Mouse (Mus musculus): ENCODE measurements around the gene Foxn3.

Gene Foxn3

DNA sequence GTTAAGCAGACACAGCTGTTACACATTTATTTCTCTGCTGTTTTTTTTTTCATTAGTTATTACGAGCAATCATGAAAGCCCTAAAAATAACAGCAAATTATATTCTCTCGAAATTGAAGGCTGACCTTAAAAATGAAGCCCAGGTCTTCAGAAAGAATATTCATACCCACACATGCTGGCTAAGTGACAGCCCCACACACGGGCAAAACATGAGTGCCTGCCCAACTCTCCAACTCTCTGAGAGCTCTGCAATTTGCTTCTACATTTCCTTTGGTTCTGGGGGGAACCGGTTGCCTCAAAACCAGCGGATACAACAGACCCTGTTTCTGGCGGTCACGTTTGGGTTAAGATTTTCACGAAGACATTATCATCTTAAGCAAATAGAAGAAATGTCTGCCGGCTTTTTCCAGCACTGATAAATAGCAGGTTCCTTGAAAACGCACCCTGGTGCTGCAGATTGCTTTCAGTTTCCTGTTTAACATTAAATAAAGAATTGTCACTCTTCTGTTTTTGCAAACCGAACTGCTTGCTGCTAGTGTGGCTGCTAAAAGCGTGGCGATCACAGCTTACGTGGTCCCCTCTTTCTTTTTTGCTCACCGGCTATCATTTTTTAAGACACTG, 156.6 kb downstream of the Foxn3 start:
- no peak for TF ChIP-seq GATA4 (IDR thresholded peaks at IDR 0.05; ENCODE audit: insufficient replicate concordance, low read length)

DNA sequence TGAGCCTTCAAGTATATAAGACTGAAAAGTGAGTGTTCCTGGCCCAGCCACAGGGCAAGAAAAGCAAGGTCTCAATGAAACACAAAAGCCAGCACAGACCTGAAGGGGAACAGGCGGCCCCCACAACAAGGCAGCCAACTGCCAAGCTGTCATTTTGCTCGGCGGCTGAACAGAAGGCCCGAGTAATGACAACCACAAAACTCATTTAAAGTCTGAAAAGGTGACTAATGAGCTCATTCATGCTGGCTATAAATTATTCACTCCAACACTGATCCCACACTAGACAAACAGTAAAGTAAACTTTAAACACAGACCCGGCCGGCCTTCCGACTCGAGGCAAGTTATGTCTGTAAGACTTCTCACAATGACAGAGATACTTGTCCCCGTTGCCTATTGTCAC, 157.1 kb downstream of the Foxn3 start:
- no peak for TF ChIP-seq GATA4 (IDR thresholded peaks at IDR 0.05; ENCODE audit: insufficient replicate concordance, low read length)

DNA sequence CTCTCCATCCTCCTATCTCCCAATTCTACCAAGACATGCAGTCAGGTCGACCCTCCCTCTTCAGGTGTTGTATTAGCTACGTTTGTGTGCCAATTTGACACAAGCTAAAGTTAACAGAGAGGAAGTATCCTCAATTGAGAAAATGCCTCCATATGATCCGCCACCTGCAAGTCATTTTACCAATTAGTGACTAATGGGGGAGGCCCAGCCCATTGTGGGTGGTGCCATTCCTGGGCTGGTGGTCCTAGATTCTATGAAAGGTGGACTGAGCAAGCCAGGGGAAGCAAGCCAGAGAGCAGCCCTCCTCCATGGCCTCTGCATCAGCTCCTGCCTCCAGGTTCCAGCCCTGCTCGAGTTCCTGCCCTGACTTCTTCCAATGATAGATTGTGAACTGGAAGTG, 158.0 kb downstream of the Foxn3 start:
- TF ChIP-seq GATA4 (IDR thresholded peaks at IDR 0.05; ENCODE audit: insufficient replicate concordance, low read length): no peak

DNA sequence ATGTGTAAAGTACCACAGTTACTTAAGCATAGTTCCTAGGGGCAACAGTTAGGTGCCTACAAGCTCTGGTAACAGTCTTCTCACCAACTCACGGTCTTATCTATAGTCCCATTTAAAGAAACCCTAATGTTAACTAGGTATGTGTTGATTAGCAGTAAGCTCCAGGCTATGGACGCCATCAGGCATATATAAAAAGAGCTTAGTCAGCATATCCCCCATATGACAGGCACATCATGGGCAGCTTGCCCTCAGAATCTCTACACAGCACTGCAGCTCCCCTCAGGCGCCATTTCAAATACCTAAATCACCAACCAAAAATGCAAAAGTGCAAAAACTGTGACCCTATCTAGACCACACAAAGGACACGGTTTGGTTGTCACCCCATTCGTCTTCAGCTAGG, 160.4 kb downstream of the Foxn3 start:
- no peak for TF ChIP-seq GATA4 (IDR thresholded peaks at IDR 0.05; ENCODE audit: insufficient replicate concordance, low read length)

DNA sequence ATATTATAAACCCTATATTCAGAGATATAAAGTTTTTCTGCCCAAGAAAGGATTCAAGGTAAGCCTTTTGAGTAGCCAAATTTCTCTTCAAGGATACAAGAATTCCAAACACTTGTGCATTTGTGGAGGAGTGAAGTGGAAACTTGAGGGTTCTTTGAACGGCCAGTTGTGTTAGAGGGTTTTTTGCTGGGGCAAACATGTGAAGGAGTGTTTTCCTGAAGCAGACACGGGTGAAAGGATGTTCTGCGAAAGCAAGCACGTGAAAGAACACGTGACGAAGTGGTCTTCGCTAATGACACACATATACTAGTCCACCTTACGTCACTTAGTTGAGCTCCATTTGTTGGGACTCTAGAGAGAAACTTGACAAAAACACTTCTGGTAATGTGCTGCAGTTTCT, 162.5 kb downstream of the Foxn3 start:
- no peak for TF ChIP-seq GATA4 (IDR thresholded peaks at IDR 0.05; ENCODE audit: insufficient replicate concordance, low read length)

DNA sequence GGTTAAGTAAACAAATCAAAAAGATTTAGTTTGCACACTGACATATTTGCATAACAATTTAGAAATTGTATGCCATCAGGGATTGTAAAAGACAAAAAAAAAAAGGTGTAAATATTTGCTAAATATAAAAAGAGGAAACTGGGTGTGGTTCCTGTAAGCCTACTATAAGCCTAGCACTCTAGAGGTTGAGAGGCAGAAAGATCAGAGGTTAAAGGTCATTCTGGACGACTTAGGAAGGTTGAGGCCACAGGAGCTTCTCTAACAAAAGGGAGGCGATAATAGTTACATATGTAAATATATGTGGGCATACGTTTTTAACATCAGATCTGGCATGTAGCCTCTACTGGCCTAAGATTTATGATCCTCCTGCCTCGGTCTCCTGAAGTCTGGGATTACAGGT, 163.8 kb downstream of the Foxn3 start:
- TF ChIP-seq GATA4 (IDR thresholded peaks at IDR 0.05; ENCODE audit: insufficient replicate concordance, low read length): no peak

DNA sequence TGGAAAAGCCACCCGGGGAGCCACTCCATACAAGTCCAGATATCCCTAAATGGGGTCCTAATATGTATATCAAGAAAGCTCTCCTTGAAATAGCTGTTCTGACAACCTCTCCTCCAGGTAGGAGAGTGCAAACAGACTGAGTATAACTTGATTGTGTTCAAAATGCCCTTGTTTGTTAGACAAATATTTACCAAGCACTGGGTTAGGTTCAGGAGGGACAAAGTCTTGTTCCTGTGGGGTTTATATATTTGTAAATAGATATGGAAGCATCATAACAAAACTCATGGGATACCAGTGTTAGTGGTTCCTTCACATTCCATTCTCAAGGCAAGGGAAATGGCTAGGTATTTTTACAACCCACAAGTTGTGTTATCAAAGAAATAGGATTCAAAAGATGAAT, 166.9 kb downstream of the Foxn3 start:
- no peak for TF ChIP-seq GATA4 (IDR thresholded peaks at IDR 0.05; ENCODE audit: insufficient replicate concordance, low read length)

DNA sequence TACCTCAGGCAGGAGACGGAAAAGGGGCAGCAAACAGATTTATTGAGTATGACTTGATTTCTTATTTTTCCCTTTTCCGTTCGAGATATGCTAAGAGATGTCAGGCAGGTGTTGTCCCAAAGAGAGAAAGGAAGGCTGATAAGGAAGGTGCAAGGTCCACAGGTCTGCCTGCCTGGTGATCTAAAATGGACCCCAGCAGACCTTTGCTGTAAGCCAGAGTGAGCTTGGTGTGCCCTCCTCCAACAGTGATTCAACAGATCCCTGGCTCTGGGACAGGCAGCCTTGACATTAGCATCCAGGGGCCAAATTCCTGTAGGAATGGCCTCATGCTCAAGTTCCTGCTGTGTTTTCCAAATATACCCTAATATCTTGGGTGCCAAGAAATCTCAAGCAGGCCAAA, 168.3 kb downstream of the Foxn3 start:
- TF ChIP-seq GATA4 (IDR thresholded peaks at IDR 0.05; ENCODE audit: insufficient replicate concordance, low read length): peak; percentile 94

DNA sequence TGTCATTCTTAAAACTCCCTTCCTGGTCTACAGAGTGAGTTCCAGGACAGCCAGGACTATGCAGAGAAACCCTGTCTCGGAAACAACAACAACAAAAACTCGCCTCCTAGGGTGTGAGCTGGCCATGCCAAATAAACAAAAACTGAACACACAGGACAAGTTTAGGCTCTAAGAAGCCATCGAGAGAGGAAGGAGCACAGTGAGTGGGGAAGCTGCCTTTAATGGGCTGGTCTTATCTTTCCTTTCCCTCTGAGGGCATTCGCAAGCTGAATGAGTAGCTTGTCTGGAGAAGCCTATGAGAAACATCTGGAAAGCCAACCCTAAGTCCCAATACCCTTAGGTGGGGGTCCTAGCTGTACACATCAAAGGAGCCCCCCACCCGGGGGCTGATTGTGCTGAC, 168.7 kb downstream of the Foxn3 start:
- no peak for TF ChIP-seq GATA4 (IDR thresholded peaks at IDR 0.05; ENCODE audit: insufficient replicate concordance, low read length)

DNA sequence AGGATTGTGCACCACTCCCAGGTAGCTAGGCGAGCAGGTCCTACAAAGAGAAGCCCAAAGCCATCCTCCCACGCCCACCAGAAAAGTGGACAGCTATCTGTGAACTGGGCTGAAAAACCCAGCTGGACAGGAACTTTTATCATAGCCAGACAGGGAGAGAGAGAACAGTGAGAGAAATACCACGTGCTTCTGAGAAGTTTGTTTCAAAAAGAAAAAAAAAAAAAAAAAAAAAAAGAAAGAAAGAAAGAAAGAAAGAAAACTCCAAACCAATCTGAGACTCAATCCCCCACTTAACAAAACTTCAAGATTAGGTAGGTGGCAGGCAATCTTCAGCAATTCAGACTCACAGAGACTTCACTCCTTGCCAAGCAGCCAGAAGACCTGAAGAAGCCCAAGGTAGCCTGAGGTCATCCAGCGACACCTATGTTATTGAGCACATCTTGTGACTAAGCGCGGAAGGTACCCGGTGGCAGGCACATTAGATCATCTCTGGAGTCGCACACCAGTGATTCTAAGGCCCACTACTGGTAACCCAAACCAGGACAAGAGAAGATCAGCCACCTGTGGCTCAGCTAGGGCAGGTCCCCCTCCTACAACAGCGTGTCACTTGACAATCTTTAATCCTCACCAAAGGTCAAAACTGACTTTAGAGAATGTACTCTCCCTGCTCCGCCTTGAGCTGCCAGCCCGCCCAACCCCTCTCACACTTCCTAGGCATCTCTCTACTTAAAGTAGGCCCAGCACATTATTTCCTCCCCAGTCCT, 169.3 kb downstream of the Foxn3 start:
- TF ChIP-seq GATA4 (IDR thresholded peaks at IDR 0.05; ENCODE audit: insufficient replicate concordance, low read length): no peak

DNA sequence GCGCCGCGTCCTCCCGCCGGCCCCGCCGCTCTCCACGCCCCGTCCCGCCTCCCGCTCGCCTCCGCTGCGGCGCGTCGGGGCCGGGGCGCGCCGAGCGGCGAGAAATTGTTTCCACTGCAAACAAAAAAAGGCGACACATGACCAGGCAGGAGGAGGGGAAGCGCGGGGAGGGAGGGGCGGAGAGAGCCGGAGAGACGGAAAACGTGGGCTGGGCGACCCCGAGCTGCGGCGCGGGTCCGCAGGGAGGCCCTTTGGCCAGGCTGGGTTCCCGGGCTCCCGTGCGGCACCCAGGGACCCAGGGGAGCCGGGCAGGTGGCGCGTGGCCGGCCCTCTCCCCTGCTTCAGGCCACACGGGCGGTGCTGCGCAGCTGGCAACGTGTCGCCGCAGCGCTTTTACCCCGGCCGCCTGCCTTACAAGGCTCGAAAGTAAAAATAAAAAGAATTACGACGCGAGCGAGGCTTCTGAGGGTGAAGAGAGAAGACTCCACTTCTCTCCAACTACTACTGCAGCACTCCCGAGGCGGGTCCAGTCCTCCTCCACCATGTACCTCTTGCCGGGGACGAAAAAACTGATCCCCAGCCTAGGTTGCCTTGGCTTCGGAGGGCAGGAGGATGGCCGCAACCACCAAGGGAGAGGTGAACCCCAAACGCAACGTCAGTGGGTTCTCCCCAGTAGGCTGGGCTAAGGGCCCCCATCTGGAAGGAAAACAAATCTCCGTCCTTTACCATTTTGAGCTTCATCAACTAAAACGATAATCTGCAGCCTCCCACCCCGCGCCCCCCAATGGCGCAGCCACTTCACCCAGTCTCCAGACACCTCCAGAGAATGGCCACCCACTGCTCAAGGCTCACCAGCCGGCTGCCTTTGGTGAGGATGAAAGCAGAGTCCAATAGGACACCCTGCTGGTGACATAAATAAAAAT, 170.2 kb downstream of the Foxn3 start:
- TF ChIP-seq GATA4 (IDR thresholded peaks at IDR 0.05; ENCODE audit: insufficient replicate concordance, low read length): peak; percentile 32; the same call in 1 of the 2 replicates

DNA sequence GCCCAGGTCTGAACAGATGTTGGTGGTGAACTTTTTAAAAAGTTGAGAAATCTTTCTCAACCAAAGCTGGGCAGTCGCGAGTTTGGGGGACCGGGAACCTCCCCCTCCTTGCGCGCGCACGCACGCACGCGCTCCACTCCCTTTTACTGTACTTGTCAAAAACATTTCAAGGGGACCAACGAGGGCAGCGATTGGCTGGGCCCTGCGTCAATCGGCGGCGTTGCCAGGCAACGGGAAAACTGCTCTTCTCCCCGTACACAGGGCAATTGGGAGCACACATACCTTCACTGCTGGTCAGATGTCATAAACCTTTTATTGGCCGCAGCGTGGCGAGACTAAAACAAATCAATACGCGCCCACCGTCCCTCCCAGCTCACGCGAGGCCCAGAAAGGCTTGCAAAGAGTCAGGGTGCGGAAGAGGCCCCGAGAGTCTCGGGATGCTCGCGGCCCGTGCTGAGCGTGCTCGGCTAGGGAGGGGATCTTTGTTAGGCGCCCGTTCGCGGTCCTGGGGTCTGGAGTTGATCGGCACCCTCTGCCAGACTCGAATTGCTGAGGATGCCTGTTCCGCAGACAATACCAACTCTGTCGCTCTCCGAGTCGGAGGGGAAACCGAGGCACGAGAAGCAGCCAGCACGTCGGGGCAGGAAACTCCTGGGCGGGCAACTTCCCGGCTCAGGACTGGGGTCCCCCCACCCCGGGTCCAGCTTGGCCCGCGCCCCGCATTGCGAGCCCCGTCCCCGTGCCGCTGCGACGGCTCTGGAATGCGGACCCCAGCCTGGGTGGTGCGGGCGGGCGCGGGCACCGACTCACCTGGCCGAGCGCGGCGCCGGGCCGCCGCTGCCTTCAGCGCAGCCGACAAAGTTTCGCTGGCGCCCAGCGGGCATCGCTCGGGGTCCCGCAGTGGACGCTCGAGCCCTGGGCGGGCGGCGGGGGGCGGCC, 171.2 kb downstream of the Foxn3 start:
- TF ChIP-seq GATA4 (IDR thresholded peaks at IDR 0.05; ENCODE audit: insufficient replicate concordance, low read length): no peak

DNA sequence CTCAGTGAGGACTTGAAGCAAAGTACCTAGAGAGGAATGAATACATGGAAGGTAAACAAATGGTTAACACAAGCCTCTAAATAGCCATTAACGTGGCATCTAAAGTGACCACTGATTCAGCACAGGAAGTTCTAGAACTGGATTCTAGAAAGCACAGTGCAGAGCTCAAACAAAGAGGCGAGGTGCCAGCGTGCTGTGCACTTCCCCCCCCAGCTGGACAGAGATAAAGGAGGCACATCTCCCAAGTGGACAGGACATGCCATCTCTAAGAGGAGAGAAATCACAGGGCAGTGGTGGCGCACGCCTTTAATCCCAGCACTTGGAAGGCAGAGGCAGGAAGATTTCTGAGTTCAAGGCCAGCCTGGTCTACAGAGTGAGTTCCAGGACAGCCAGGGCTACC, 173.0 kb downstream of the Foxn3 start:
- peak; percentile 90 for TF ChIP-seq GATA4 (IDR thresholded peaks at IDR 0.05; ENCODE audit: insufficient replicate concordance, low read length)

DNA sequence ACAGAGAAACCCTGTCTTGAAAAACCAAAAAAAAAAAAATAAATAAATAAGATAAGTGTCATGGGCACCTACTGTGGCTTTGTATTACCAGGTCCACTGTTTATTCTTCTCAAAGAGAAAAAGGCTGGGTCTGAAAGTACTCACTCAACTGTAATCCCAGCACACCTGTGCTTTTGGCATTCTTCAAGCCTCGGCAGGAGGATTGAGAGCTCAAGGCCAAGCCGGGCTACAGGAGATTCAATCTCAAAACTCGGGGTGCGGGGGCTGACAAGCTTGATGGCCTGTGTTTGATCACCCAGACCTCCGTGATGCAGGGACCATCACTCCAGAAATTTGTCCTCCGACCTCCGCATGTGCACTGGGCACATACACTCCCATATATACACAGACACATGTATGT, 174.1 kb downstream of the Foxn3 start:
- no peak for TF ChIP-seq GATA4 (IDR thresholded peaks at IDR 0.05; ENCODE audit: insufficient replicate concordance, low read length)
